Mouse (Mus musculus) small intestine, adult 2 months (tissue): ENCODE measurements around the gene Mta2. TPM values are rescaled to one million over a fixed set of nuclear protein-coding genes. Genes with fewer than 3 reads are reported as not detected.

Source experiments
- H3K27ac ChIP-seq: fragments of 200-500 bp; 2 replicates; pipeline ENCODE4 v1.5.1; 2012; ENCODE audit warnings: low read depth, low read length, control low read depth, inconsistent platforms; ENCODE audit not compliant: insufficient read depth
- H3K27me3 ChIP-seq: fragments of 200-500 bp; 2 replicates; pipeline ENCODE4 v1.6.1; 2012; ENCODE audit warnings: mild to moderate bottlenecking, moderate library complexity, low read length, inconsistent platforms; ENCODE audit not compliant: control insufficient read depth, insufficient read depth
- H3K36me3 ChIP-seq: fragments of 200-500 bp; 2 replicates; pipeline ENCODE4 v1.6.1; 2012; ENCODE audit warnings: mild to moderate bottlenecking, low read length, control low read depth, inconsistent platforms; ENCODE audit not compliant: control insufficient read depth, insufficient read depth
- H3K4me1 ChIP-seq: fragments of 200-500 bp; 2 replicates; pipeline ENCODE4 v1.6.1; 2012; ENCODE audit warnings: low read length, inconsistent platforms, mixed read lengths; ENCODE audit not compliant: control insufficient read depth, insufficient read depth, insufficient read length
- H3K4me3 ChIP-seq: fragments of 200-500 bp; 2 replicates; pipeline ENCODE4 v1.5.1; 2012; ENCODE audit warnings: low read depth, mild to moderate bottlenecking, control low read depth, inconsistent platforms, low read length, moderate library complexity
- CTCF ChIP-seq: fragments of 200-500 bp; IDR thresholded peaks from 2 replicates; pipeline ENCODE4 v1.5.1; 2012; ENCODE audit warnings: low read depth, mild to moderate bottlenecking, control low read depth, inconsistent platforms, low read length, moderate library complexity, mixed read lengths; ENCODE audit not compliant: insufficient replicate concordance, insufficient read length; ENCODE audit errors: extremely low read depth
- POLR2A ChIP-seq: fragments of 200-500 bp; IDR thresholded peaks from 2 replicates; pipeline ENCODE4 v1.6.1; 2012; ENCODE audit warnings: low read depth, mild to moderate bottlenecking, control low read depth, inconsistent platforms, low read length, moderate library complexity
- WGBS: fragments of 180-500 bp; shearing (Covaris S2); methylation state at CpG from one replicate; pipeline ENCODE4 v1.1.7; 2018; 5-methylcytosine and 5-hydroxymethylcytosine counted together
- polyA plus RNA-seq: library from polyadenylated mRNA; depleted of rRNA; stranded (reverse); fragments of >200 nt; gene quantifications from 2 replicates; pipeline ENCODE4 v1.2.3, GENCODE M21; 2012

The Mta2 gene
- polyA plus RNA-seq, 1 experiment, result 21.7 TPM

DNA sequence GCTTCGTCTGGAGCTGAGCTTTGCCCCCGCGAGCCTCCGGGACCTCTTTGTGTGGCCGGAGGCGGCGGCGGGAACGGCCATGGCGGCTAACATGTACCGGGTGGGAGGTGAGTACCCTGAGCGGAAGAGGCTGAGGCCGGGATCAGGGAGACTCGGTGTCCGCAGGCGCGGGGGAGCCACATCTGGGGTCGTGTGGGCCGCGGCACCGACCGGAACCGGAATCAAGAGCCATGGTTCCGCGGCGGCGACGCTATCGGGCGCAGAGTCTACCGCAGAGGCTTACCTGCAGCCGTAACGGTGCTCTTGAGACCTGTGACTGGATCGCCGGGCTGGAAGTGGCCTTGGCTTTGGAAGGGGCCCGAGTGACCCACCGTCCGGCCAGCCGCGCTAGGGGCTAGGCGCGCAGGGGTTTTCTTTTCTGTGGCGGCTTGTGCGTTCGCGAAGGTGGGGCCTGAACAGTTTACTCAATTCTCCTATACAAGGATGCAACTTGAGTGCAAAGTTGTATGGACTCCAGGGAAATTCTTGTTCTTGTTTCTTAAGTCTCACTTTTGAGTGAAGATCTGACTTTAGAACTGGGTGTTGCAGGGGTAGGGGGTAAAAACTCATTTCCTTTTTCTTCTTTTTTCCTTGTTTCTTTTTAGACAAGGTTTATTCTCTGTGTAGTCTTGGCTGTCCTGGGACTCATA lies 745 bp downstream of the Mta2 start:
- Histone ChIP-seq H3K27ac (peak overlapping the region; percentile 99), H3K36me3 (peaks cover 33% of the 10 kb centered on the region), H3K27me3 (no peaks in the 10 kb centered on the region), H3K4me3 (peak overlapping the region; percentile 97), H3K4me1 (peaks cover 18% of the 10 kb centered on the region)
- WGBS, result under 1% methylated on average over 46 of the region's 46 CpGs
- TF ChIP-seq POLR2A (no peak), CTCF (no peak)

DNA sequence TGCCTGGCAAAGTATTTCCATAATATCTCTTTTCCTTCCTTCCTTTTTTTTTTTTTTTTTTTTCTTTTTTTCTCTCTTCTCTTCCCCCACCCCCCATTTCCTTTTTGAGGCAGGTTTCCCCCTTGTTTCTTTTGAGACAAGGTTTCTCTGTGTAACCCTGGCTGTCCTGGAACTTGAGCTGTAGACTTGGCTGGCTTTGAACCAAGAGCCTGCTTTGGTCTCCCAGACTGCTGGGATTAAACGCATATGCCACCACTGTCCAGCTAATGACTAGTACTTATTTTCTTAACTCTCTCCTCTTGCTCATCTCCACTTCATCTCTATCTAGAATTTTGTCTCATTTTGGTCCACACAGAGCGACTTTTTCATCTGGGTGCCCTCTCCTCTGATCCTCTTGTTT lies 1.4 kb downstream of the Mta2 start:
- peaks cover 18% of the 10 kb centered on the region for H3K4me1 ChIP-seq
- no peak for TF ChIP-seq CTCF
- no peak for TF ChIP-seq POLR2A
- no peak overlapping the region; the same call in 1 of the 2 replicates for H3K27ac ChIP-seq
- H3K27me3 ChIP-seq, result no peaks in the 10 kb centered on the region
- WGBS, result 30% methylated on average over 2 of the region's 2 CpGs
- H3K36me3 ChIP-seq, result peaks cover 38% of the 10 kb centered on the region
- peak overlapping the region; percentile 97; the same call in 1 of the 2 replicates for H3K4me3 ChIP-seq

DNA sequence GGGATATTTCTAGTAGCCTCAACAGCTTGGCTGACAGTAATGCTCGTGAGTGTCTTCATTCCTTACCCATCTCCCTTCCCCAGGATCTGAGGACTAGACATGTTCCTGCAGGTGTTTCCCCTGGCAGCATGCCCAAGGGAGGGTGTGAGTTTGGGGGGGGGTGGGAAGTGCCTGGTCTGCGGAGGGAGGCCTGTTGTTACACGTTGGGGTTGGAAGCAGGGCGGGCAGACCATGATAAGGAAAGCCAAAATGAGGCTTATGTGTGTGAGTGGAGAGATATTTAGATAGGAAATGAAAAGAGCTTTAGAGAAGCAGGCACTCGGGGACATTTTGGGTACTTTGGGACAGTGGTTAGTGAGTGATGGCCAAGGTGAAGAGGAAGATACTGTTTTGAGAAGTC lies 2.4 kb downstream of the Mta2 start:
- Histone ChIP-seq H3K4me1 (peaks cover 18% of the 10 kb centered on the region), H3K27ac (no peak overlapping the region; the same call in 1 of the 2 replicates), H3K4me3 (peak overlapping the region; percentile 8; the same call in 1 of the 2 replicates), H3K36me3 (peaks cover 42% of the 10 kb centered on the region), H3K27me3 (no peaks in the 10 kb centered on the region)
- WGBS, result 5% methylated on average over 5 of the region's 5 CpGs
- no peak for TF ChIP-seq POLR2A
- no peak for TF ChIP-seq CTCF

DNA sequence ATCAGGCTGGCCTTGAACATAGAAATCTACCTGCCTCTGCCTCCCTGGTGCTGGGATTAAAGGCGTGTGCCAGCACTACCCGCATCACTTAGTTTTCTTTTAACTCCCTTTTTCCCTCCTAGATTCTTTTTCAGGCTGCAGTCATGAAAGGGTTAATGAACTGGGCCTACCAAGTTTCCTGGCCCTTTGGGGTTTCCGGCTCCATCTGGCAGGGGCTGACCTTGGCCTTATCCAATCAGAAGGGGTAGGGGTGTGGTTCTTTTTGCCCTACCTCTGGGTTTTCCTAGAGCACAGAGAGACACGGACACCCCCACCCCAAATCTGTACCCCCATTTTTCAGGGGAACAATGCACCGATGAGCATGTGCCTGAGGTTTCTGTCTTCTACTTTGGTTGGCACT lies 3.1 kb downstream of the Mta2 start:
- no peak overlapping the region for H3K4me3 ChIP-seq
- WGBS, result 23% methylated on average over 5 of the region's 5 CpGs
- H3K27ac ChIP-seq, result peak overlapping the region; percentile 17; the same call in 1 of the 2 replicates
- H3K4me1 ChIP-seq, result peaks cover 18% of the 10 kb centered on the region
- TF ChIP-seq CTCF (no peak), POLR2A (no peak)
- no peaks in the 10 kb centered on the region for H3K27me3 ChIP-seq
- H3K36me3 ChIP-seq, result peaks cover 46% of the 10 kb centered on the region

DNA sequence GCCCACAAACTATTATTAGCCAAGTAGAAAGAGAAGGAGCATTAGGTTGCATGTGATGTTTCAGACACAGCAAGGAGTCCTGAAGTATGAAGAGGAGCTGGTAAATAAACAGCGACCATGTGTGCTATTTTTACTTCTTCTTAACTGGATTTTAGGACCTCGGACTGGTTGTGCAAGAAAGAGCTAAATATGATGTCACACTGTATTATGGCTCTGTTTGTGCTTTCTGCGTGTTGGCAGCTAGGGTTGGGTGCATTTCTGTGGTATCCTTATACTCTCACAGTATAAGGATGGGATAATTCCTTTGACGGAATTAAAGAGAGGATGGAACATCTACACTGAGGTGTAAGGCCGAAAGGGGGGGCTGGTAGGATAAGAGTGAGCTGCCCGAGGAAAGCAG lies 3.6 kb downstream of the Mta2 start:
- H3K27me3 ChIP-seq, result no peaks in the 10 kb centered on the region
- TF ChIP-seq CTCF (no peak), POLR2A (no peak)
- 64% methylated on average over 6 of the region's 6 CpGs for WGBS
- peaks cover 48% of the 10 kb centered on the region for H3K36me3 ChIP-seq
- peak overlapping the region; percentile 28; the same call in 1 of the 2 replicates for H3K27ac ChIP-seq
- no peak overlapping the region for H3K4me3 ChIP-seq
- peaks cover 18% of the 10 kb centered on the region for H3K4me1 ChIP-seq

DNA sequence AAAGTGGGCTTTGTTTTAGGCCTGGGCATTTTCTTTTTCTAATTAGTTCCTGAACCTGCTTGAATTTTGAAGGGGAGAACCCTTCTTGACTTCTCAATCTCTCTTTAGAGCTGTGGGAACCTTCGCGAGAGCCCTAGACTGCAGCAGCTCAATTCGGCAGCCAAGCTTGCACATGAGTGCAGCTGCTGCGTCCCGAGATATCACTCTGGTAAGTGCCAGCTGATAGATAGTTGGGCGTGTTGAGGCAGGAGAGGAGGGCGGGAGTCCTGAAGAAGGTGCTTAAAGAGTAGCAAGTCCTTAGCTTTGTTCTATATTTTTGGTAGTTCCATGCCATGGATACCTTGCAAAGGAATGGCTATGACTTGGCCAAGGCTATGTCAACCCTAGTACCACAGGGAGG lies 5.3 kb downstream of the Mta2 start:
- TF ChIP-seq CTCF (no peak), POLR2A (no peak)
- Histone ChIP-seq H3K4me3 (no peak overlapping the region), H3K27ac (no peak overlapping the region), H3K36me3 (peaks cover 64% of the 10 kb centered on the region), H3K4me1 (peaks cover 15% of the 10 kb centered on the region), H3K27me3 (no peaks in the 10 kb centered on the region)
- 82% methylated on average over 7 of the region's 7 CpGs for WGBS

DNA sequence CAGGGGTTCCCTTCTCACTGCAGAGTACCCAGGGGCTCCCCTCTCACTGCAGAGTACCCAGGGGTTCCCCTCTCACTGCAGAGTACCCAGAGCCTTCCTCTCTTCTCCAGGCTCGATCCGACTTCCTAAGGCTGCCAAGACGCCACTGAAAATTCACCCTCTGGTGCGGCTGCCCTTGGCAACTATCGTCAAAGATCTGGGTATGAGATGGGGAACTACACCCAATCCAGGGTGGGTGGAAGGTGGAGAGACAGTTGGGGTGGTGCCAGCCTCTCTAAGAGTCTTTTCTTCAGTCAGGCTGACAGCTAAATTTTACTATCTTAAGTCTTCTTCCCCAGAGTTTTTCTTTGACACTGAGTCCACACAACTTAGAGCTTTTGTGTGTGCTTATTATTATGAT lies 8.5 kb downstream of the Mta2 start:
- WGBS, result 84% methylated on average over 5 of the region's 5 CpGs
- Histone ChIP-seq H3K27ac (no peak overlapping the region), H3K36me3 (peaks cover 57% of the 10 kb centered on the region), H3K27me3 (no peaks in the 10 kb centered on the region), H3K4me3 (no peak overlapping the region), H3K4me1 (peaks cover 3% of the 10 kb centered on the region; the same call in 1 of the 2 replicates)
- TF ChIP-seq POLR2A (no peak), CTCF (no peak)
